In the genomic region with DNA sequence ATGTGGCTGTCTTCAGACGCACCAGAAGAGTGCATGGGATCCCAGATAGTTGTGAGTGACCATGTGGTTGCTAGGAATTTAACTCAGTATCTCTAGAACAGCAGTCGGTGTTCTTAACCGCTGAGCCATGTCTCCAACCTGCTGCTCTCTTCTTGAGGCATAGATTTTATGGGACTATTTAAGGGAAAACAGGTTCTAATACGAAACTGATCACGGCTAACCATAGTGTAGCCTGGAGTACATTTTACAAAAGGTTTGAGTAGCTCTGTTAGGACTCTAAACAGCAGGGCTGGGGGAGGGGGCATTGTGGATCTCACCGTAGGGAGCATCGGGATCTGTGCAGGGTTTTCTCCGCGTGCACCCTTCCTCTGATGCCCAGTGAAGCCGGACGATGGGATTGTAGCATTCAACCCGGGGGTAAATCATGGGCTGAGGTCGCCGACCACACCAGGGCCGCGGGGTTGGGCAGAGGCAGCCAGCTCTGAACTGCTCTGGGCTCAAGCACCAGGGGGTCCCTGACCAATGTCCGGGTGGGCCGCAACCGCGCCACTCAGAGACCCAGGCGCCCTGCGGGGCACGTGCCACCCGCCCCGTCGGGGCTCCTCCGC, we compare ENCODE assay signal across 8 mouse cellular contexts. TPM values are rescaled to one million over a fixed set of nuclear protein-coding genes. Genes with fewer than 3 reads are reported as not detected.
DNase-seq lines count a peak whose midpoint lies in the region; ATAC-seq and TF ChIP-seq lines count a peak whose summit lies in the region.

A gene (plus strand): TSS at position 306 of the 608 bp plus-strand sequence.

- H3K4me2 ChIP-seq in limb, embryonic 12.5 days: peak within 1 kb of the TSS; percentile 82

- no peaks in the 10 kb centered on the region; the same call in 1 of the 2 replicates for H3K9me3 ChIP-seq in ES-E14 (ENCODE audit: control insufficient read depth, insufficient read depth, low read depth, low read length)
- H3K9me3 ChIP-seq in limb, embryonic 12.5 days: no peaks in the 10 kb centered on the region

- 6% methylated on average over 27 of the region's 27 CpGs for WGBS in kidney, adult 2 months
- WGBS in limb, embryonic 12.5 days: 4% methylated on average over 27 of the region's 27 CpGs

- TF ChIP-seq POLR2A in kidney, adult 2 months (IDR thresholded peaks at IDR 0.05; ENCODE audit: low read depth, low read length): no peak

- in situ Hi-C loops in ES-E14 (cut with MboI; ENCODE audit: low sequenced_read_pairs in 2 of 2, unreplicated experiment in 2 of 2): no loop called here

- H3K9ac ChIP-seq in ES-E14 (ENCODE audit: insufficient read depth, low read depth, low read length, poor library complexity, severe bottlenecking): peak within 1 kb of the TSS; percentile 94
- H3K9ac ChIP-seq in limb, embryonic 12.5 days (replicated peaks): peak within 1 kb of the TSS; percentile 99

- H3K4me1 ChIP-seq in kidney, adult 2 months (ENCODE audit: control insufficient read depth, insufficient read depth, low read length): peaks cover 28% of the 10 kb centered on the region
- H3K4me1 ChIP-seq in ES-E14 (ENCODE audit: control insufficient read depth in 2 of 2, insufficient read depth in 2 of 2, low read length in 2 of 2, poor library complexity in 1 of 2): peaks cover 8 to 10% of the 10 kb centered on the region in 2 experiments; a peak in 2 of 4 replicates
- peaks cover 27% of the 10 kb centered on the region for H3K4me1 ChIP-seq in limb, embryonic 12.5 days (replicated peaks)

- intact Hi-C loops in heart, postnatal 10 days (cut with DNase I): loop anchor here (1.0 to 2.0 kb wide), 2 partner anchors 32 to 97 kb away; a partner anchor contains a TSS

- no peaks in the 10 kb centered on the region for H3K36me3 ChIP-seq in kidney, adult 2 months (ENCODE audit: control insufficient read depth, insufficient read depth, low read length)
- H3K36me3 ChIP-seq in ES-E14 (ENCODE audit: control insufficient read depth, insufficient read depth, low read length, poor library complexity, severe bottlenecking): no peaks in the 10 kb centered on the region
- peaks cover 7% of the 10 kb centered on the region for H3K36me3 ChIP-seq in limb, embryonic 12.5 days

- no peak for DNase-seq in kidney, adult 2 months
- DNase-seq in kidney, adult 8-10 months: no peak
- DNase-seq in ES-E14 (ENCODE audit: low read depth, low spot score): no peak
- DNase-seq in heart, postnatal 10 days: no peak
- no peak for DNase-seq in yolk sac, embryonic 10.5 days (ENCODE audit: low spot score)

- no peaks in the 10 kb centered on the region for H3K27me3 ChIP-seq in kidney, adult 2 months (replicated peaks; ENCODE audit: control insufficient read depth, insufficient read depth, low read length)
- no peaks in the 10 kb centered on the region for H3K27me3 ChIP-seq in limb, embryonic 12.5 days

- no peak for ATAC-seq in erythroblast, adult 5-6 weeks (replicated peaks; ENCODE audit: low FRiP score, poor library complexity, severe bottlenecking)
- ATAC-seq in limb, embryonic 12.5 days (ENCODE audit: insufficient number of reproducible peaks, insufficient read depth, low FRiP score, low TSS enrichment, low read depth): peak; percentile 33
- ATAC-seq in neutrophil, adult 5-6 weeks (ENCODE audit: extremely low read depth, insufficient number of reproducible peaks, low FRiP score, poor library complexity, severe bottlenecking): no peak

- peak within 1 kb of the TSS; percentile 85 for H3K27ac ChIP-seq in kidney, adult 2 months (ENCODE audit: insufficient read depth, low read depth, low read length)
- peak within 1 kb of the TSS; percentile 80 for H3K27ac ChIP-seq in ES-E14 (ENCODE audit: insufficient read depth, low read depth, low read length, poor library complexity, severe bottlenecking)
- H3K27ac ChIP-seq in limb, embryonic 12.5 days: peak within 1 kb of the TSS; percentile 97

- TF ChIP-seq CTCF in kidney, adult 2 months (conservative IDR thresholded peaks at IDR 0.05; ENCODE audit: insufficient read depth, insufficient read length, low read depth, low read length): no peak

- peak within 1 kb of the TSS; percentile 93 for H3K4me3 ChIP-seq in kidney, adult 2 months (ENCODE audit: insufficient read depth, low read depth, low read length)
- H3K4me3 ChIP-seq in ES-E14 (ENCODE audit: insufficient read depth in 1 of 2, low read depth in 1 of 2, low read length in 2 of 2, poor library complexity in 1 of 2, severe bottlenecking in 1 of 2): peak within 1 kb of the TSS; percentile 91 to 93
- H3K4me3 ChIP-seq in limb, embryonic 12.5 days (replicated peaks): peak within 1 kb of the TSS; percentile 87

TF ChIP-seq in ES-E14, 5 proteins besides CTCF, POLR2A, EP300 and RAD21:
- TF ChIP-seq HCFC1 (IDR thresholded peaks at IDR 0.05; ENCODE audit: borderline replicate concordance, insufficient read depth, low read length) (no peak), ZC3H11A (IDR thresholded peaks at IDR 0.05; ENCODE audit: borderline replicate concordance, low read depth, low read length) (no peak), ZNF384 (IDR thresholded peaks at IDR 0.05; ENCODE audit: low read depth, low read length) (no peak), CHD2 (IDR thresholded peaks at IDR 0.05; ENCODE audit: low read depth, low read length) (no peak), MAFK (IDR thresholded peaks at IDR 0.05; ENCODE audit: insufficient read depth, low read depth, low read length) (no peak)

RNA-seq across cellular contexts. Expression of the gene that starts here (rescaled TPM):
- 143 and 173 TPM in 2 replicates for polyA plus RNA-seq in kidney, adult 2 months (2012; rRNA removed)
- 87.6 and 101 TPM in 2 replicates for total RNA-seq in ES-E14 (2012; rRNA removed)
- total RNA-seq in erythroblast, adult 5-6 weeks (2015; ENCODE audit: low replicate concordance): 45.1 and 45.2 TPM in 2 replicates
- total RNA-seq in erythroblast, adult 5-6 weeks (2017; ENCODE audit: low replicate concordance): 26.8 and 31.9 TPM in 2 replicates
- 10 to 100 TPM; 58.4 to 65.6 TPM for total RNA-seq in heart, postnatal 10 days (2021)
- polyA plus RNA-seq in limb, embryonic 12.5 days (2016; fragmentation: Nextera tagmentation; extraction: Ambion mirVana): 158 and 170 TPM in 2 replicates
- 162 and 168 TPM in 2 replicates for total RNA-seq in neutrophil, adult 5-6 weeks (2017)
